Mouse (Mus musculus) adrenal gland (tissue): Measurements from ENCODE around the gene Glis3.

Experiments used
- intact Hi-C: fragments of 180-260 bp; cut with DNase I; formaldehyde crosslinking; loops from one replicate; pipeline ENCODE4 v1.15.1; 2025

Gene Glis3

GRCm38 (mm10) chr19:28277104-28277503, 402.8 kb downstream of the Glis3 start:
- intact Hi-C loops: no loop called here

GRCm38 (mm10) chr19:28274501-28274900, 405.4 kb downstream of the Glis3 start:
- intact Hi-C loops: no loop called here

DNA sequence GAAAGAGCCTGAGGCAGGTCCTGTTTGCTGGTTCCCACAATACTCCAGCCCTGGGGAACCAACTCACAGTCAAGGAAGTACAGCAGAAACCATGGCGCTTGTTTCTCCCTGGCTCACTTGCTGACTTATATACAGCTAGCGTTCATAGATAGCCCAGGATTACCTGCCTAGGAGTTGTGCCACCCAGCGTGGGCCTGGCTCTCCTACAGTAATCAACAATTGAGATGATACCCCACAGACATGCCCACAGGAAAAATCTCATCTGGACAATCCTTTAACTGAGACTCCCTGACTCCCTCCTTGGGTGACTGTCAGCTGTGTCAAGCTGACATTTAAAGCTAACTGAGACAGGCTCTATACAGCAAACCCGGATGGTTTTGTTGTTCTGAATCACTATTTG, 405.9 kb downstream of the Glis3 start:
- intact Hi-C loops: no loop called here

DNA sequence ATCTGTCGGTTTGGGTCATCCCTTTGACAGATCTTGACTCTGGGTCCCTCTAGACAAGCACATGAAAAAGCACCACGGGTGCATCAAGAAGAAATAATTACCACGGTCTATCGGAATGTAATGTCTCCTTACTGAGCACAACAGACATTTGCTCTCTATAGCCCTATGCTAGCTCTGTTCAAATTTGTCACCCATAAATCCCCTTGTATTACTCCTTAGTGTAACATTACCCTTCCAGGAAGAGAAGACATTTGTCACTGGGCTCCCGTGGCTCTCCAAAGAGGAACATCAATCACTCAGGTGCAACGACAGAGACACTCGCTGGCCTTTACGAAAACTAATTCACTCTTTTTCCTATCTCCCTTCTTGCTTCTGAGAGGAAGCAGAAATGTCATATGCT, 413.0 kb downstream of the Glis3 start:
- intact Hi-C loops: no loop called here

- intact Hi-C loops: no loop called here
These were observed 414.1 kb downstream of the Glis3 start for GRCm38 (mm10) chr19:28265776-28266175.

DNA sequence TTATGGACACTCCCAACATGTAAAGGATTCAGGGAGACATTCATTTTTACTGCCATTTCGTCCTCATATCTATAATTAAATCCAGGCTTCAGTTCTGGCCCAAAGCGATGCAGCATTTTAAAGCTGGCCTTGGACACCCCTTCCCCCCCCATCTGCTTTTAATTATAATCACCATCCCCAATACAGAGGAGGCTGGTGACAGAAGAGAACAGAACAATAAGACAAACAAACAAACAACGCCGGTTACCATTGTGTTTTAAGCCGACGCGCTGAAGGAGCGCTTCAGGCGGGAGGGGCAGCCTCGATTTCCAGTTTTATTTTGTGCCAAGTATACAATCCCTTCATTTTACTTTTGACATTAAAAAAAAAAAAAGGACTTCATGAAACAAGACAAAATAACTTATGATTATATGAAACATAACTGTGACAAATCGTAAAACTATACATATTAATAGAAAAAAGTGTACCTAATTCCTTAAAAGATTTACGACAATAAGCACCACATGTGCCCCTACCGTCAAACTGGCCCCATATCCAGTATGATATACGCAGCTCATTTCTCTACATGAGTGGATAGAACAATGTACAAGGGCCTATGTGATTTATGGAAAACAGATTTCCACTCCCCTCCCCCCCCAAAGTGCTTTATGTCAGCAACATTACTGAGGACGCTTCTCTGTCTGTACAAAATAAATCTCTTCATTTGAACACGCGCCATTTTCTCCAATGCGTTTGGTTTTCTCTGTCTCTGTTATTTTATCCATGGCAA, 420.8 kb downstream of the Glis3 start:
- intact Hi-C loops: no loop called here

DNA sequence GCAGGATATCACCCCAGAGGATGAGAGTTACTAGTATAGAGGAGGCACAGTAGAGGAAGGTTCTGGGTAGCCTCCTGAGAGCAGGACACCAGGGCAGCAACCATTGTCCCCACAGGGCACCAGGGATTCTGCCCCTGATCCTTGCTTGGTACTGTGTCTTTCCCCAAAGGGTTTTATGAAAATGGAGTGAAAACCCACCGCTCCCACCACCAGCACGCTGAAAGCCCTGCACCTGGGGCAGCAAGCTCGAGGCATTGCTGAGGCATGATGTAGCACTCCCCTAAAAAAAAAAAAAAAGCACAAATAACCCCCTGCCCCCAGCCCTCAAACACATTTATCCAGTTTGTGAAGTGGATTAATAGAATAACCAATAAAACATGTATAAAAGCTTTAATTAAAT, 421.4 kb downstream of the Glis3 start:
- intact Hi-C loops: no loop called here

DNA sequence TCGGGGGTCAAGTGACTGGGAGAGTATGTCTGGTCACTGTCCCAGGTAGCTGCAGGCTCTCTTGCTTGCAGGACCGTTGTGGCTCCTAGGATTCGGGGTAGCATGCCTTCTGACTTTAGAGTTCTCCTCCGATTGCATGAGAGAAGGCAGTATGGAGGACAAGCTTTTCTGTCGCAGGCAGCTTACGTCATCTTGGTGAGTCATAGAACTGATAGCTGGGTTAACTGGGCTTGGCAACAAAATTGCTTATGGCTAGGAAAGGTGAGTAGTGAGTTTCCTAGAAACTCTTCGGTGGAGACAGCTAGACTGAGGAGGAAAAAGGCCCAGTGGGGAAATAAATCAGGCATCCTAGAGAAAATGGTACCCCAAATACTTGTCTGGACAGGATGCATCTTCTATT, 432.5 kb downstream of the Glis3 start:
- intact Hi-C loops: no loop called here

DNA sequence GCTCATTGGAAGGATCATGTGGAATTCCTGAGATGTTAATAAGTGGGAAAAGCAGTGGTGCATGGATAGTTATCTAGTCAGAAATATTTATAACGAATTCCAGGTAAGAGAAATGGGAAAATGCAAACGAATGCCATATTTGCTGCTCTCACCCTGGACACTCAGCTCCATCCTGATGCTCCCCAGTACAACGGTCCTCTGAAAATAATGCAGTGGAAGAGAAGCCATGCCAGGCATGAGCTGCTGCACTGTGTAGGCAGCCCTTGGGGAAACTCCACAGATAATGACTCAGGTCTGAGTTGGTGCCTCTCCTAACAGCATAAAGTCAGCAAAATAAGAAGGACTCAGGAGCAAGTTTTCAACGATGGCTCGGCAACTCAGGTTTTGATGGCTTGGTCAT, 433.7 kb downstream of the Glis3 start:
- intact Hi-C loops: no loop called here

DNA sequence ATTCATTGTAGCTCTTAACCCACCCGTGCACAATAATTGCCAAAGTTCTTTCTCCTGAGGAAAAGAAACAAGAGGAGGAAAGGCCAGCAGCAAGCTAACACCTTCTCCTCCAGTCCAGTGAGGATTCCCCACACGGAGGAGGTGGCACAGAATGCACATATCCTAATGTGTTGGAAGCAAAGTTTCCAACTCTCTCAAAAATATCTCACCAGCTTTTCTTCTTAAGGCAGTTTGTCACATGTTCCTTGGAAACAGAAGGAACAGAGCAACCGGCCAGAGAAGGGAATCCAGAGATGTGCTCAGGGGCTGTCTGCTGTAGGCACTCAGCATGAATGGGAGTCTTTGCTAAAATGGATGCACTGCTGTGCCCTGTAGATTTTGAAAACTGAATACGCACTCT, 441.8 kb downstream of the Glis3 start:
- intact Hi-C loops: no loop called here

- intact Hi-C loops: no loop called here
These were observed 442.3 kb downstream of the Glis3 start for GRCm38 (mm10) chr19:28237621-28238020.

DNA sequence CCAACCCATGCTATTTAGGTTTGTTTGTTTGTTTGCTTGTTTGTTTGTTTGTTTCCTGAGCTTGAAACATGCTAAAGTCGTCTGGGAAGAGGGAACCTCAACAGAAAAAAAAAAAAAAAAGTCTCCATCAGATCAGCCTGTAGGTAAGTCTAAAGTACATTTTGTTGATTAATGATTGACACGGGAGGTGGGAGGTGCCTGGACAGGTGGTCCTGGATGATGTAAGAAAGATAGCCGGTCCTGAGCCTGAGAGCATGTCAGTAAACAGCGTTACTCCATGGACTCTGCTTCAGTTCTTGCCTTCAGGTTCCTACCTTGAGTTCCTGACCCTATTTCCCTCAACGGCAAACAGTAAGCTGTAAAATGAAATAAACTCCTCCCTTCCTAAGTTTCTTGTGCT, 444.3 kb downstream of the Glis3 start:
- intact Hi-C loops: no loop called here

DNA sequence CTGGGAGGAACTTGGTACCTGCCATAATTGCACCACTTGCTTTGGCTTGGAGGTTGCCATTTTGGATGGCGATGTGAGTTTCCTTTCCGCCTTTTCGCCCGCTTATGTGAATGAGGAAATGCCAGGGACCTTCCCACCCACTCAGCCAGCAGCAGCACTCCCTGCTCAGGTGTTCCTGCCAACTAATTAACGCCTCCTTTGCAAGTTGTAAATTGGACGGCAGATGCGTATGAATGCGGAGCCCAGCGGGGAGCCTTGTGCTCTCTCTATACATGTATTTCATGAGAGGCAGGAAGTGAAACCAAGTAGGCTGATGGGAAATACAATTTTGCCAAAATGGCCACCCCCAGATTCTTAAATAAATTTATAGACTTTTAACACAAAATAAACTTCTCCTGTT, 444.8 kb downstream of the Glis3 start:
- intact Hi-C loops: no loop called here

DNA sequence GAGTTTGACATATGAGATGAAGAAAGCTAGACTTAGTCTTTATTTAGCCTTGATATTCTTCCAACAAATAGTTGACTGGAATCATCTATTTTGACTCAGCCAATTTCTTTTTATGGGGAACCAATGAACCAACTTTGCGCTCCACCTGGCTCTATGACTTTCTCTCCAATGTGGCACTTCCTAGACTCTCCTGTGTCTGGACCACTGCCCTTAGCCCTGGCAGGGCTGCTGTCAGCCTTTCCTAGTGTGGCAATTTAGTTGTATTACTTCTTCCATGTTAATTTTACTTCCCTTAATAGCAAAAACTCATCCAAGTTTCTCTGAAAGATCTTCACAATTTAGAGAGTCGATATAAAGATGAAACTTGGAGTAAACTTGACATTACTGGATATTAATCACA, 445.2 kb downstream of the Glis3 start:
- intact Hi-C loops: no loop called here

- intact Hi-C loops: no loop called here
These were observed 448.4 kb downstream of the Glis3 start for GRCm38 (mm10) chr19:28231511-28231910.

- intact Hi-C loops: no loop called here
These were observed 452.4 kb downstream of the Glis3 start for GRCm38 (mm10) chr19:28227526-28227925.

GRCm38 (mm10) chr19:28225651-28226050, 454.2 kb downstream of the Glis3 start:
- intact Hi-C loops: no loop called here

- intact Hi-C loops: no loop called here
These were observed 468.2 kb downstream of the Glis3 start for GRCm38 (mm10) chr19:28211630-28212029.
